Comparison of ENCODE assay signal across 26 mouse cellular contexts in genomic region chr1:120708511-120708910, GRCm38 (mm10).
DNase-seq lines count a peak whose midpoint lies in the region; ATAC-seq and TF ChIP-seq lines count a peak whose summit lies in the region.
"Had no signal": no experiment of that assay in that cellular context is flagged by ENCODE, and none has a peak within 500 bp of the region (broad histone marks: within the 10 kb centered on the region; RNA-seq: fewer than 3 reads in every experiment).

No protein-coding gene starts in this region.

- H3K9ac ChIP-seq in forebrain, postnatal 0 days: no peak overlapping the region
- no peak overlapping the region for H3K9ac ChIP-seq in forebrain, embryonic 16.5 days (replicated peaks; ENCODE audit: low read depth, low read length)
- H3K9ac ChIP-seq: embryonic facial prominence, embryonic 12.5 days; kidney, embryonic 15.5 days; limb, embryonic 12.5 days; liver, embryonic 15.5 days; lung, embryonic 14.5 days; midbrain, embryonic 15.5 days; neural tube, embryonic 12.5 days had no signal

- no peaks in the 10 kb centered on the region for H3K9me3 ChIP-seq in forebrain, postnatal 0 days (ENCODE audit: low read length)
- no peaks in the 10 kb centered on the region for H3K9me3 ChIP-seq in forebrain, embryonic 16.5 days (ENCODE audit: control insufficient read depth, low read length)
- H3K9me3 ChIP-seq: embryonic facial prominence, embryonic 12.5 days; kidney, embryonic 15.5 days; limb, embryonic 12.5 days; liver, embryonic 15.5 days; midbrain, embryonic 15.5 days; neural tube, embryonic 12.5 days had no signal

- intact Hi-C loops in left cerebral cortex, postnatal 25 days (cut with DNase I): no loop called here
- intact Hi-C loops in left cerebral cortex, postnatal 4 days (cut with DNase I): no loop called here

- H3K4me3 ChIP-seq in forebrain, postnatal 0 days (ENCODE audit: low read depth, low read length): no peak overlapping the region
- no peak overlapping the region for H3K4me3 ChIP-seq in forebrain, embryonic 16.5 days (replicated peaks; ENCODE audit: low read length)
- H3K4me3 ChIP-seq: embryonic facial prominence, embryonic 12.5 days; kidney, embryonic 15.5 days; limb, embryonic 12.5 days; liver, embryonic 15.5 days; midbrain, embryonic 15.5 days; myocyte; neural tube, embryonic 12.5 days had no signal

- H3K27me3 ChIP-seq in forebrain, postnatal 0 days (ENCODE audit: insufficient read depth, low read length): no peaks in the 10 kb centered on the region
- H3K27me3 ChIP-seq in forebrain, embryonic 16.5 days (replicated peaks; ENCODE audit: control insufficient read depth, insufficient read depth, low read length): no peaks in the 10 kb centered on the region
- H3K27me3 ChIP-seq: embryonic facial prominence, embryonic 12.5 days; kidney, embryonic 15.5 days; liver, embryonic 15.5 days; midbrain, embryonic 15.5 days; neural tube, embryonic 12.5 days had no signal

- peak; percentile 24 for DNase-seq in forebrain, postnatal 0 days
- DNase-seq in left cerebral cortex, postnatal 25 days (ENCODE audit: low spot score in 2 of 2): peak; percentile 30 to 57
- no peak for DNase-seq in left cerebral cortex, postnatal 4 days
- DNase-seq in right cerebral cortex, adult 2 months (ENCODE audit: low spot score in 2 of 2): peak; percentile 40 to 49
- DNase-seq in telencephalon, adult 2 months (ENCODE audit: low read depth, low spot score): peak; percentile 26
- DNase-seq in thymus, postnatal 10 days (ENCODE audit: low spot score in 2 of 2): no peak
- DNase-seq: adrenal gland, adult 8-10 months; cerebellum, adult 11 months; cerebellum, adult 9-10 months; cerebellum, postnatal 36 days; gastrocnemius, postnatal 10 days; kidney, adult 18-20 months; kidney, postnatal 25 days; lung, embryonic 14.5 days; lung, postnatal 14 days; thymus, postnatal 25 days had no signal

- H3K27ac ChIP-seq in forebrain, postnatal 0 days (ENCODE audit: low read depth, low read length): no peak overlapping the region
- no peak overlapping the region for H3K27ac ChIP-seq in forebrain, embryonic 16.5 days (ENCODE audit: low read length)
- H3K27ac ChIP-seq: embryonic facial prominence, embryonic 12.5 days; kidney, embryonic 15.5 days; limb, embryonic 12.5 days; liver, embryonic 15.5 days; midbrain, embryonic 15.5 days; neural tube, embryonic 12.5 days had no signal

- no peak overlapping the region for H3K4me2 ChIP-seq in forebrain, postnatal 0 days (ENCODE audit: low read depth)
- H3K4me2 ChIP-seq in forebrain, embryonic 16.5 days (ENCODE audit: low read length): no peak overlapping the region
- H3K4me2 ChIP-seq: embryonic facial prominence, embryonic 12.5 days; kidney, embryonic 15.5 days; limb, embryonic 12.5 days; liver, embryonic 15.5 days; lung, embryonic 14.5 days; midbrain, embryonic 15.5 days; neural tube, embryonic 12.5 days had no signal

- WGBS in forebrain, postnatal 0 days: 56% methylated on average over 5 of the region's 5 CpGs
- WGBS in forebrain, embryonic 16.5 days: 69% methylated on average over 5 of the region's 5 CpGs

- TF ChIP-seq CTCF in forebrain, postnatal 0 days (IDR thresholded peaks at IDR 0.05; ENCODE audit: low read depth): no peak

- ATAC-seq in forebrain, postnatal 0 days: peak; percentile 67
- ATAC-seq in forebrain, embryonic 16.5 days: no peak
- ATAC-seq: hindbrain, embryonic 16.5 days; midbrain, embryonic 15.5 days had no signal

- H3K4me1 ChIP-seq in forebrain, postnatal 0 days (ENCODE audit: insufficient read depth): no peaks in the 10 kb centered on the region
- no peaks in the 10 kb centered on the region for H3K4me1 ChIP-seq in forebrain, embryonic 16.5 days (replicated peaks; ENCODE audit: control insufficient read depth, insufficient read depth, low read length)
- H3K4me1 ChIP-seq: embryonic facial prominence, embryonic 12.5 days; kidney, embryonic 15.5 days; limb, embryonic 12.5 days; liver, embryonic 15.5 days; midbrain, embryonic 15.5 days; neural tube, embryonic 12.5 days had no signal

- no peaks in the 10 kb centered on the region for H3K36me3 ChIP-seq in forebrain, postnatal 0 days (ENCODE audit: insufficient read depth)
- H3K36me3 ChIP-seq in forebrain, embryonic 16.5 days (ENCODE audit: control insufficient read depth, insufficient read depth): no peaks in the 10 kb centered on the region
- H3K36me3 ChIP-seq: embryonic facial prominence, embryonic 12.5 days; G1E; kidney, embryonic 15.5 days; limb, embryonic 12.5 days; liver, embryonic 15.5 days; midbrain, embryonic 15.5 days; neural tube, embryonic 12.5 days had no signal

Comparison
In these comparisons a context has a peak if more than half of its experiments do, and no peak if none do; other contexts are left out.
1. DNase-seq: peak in forebrain, postnatal 0 days (single experiment), left cerebral cortex, postnatal 25 days (2 of 2), right cerebral cortex, adult 2 months (2 of 2) and telencephalon, adult 2 months (single experiment); none in left cerebral cortex, postnatal 4 days (single experiment) and thymus, postnatal 10 days (0 of 2).